Mouse (Mus musculus) cerebellum, adult 9-11 months (tissue): ENCODE results near the gene Gfy.
A peak's percentile ranks its signal among the peaks of the same experiment; 100 is the strongest.

Experiments
- DNase-seq: peaks from one replicate; pipeline ENCODE4 v3.0.0; 2022

Gene Gfy

DNA sequence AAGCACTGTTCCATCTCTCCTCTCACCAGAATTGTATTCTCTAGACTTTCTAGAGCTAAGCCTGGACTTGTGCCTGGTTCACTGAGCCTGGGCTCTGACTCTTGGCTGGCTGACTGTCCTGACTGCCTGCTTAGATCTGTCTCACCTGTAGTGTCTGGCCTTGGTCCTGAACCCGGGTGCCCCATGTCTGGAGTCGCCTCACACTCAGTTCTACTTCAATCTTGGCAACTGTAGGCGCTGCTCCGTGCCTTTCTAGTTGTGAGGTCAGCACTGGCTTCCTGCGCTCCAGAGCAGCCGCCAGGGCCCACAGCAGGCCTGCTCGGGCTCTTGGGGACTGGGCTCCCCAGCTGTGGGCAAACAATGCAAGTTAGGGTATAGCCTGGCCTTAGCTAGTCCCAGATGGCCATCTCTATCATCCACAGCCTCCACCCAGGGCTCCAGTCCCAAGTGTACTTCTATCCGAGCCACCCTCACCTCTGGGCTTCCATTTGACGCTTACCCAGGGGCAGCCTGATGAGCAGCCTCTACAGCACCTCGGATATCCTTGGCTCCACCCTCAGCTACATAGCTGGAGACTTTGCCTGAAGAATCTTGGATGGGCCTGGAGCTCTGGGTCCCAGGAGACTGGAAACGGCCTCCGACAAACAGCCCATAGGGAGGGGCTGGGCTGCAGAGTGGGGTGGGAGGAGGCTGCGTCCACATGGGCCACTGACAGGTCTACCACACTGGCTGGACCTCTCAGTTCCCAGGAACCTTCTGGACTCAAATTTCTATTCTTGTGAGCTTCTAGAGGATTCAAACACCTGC, 34.8 kb downstream of the Gfy start:
- DNase-seq: no peak

- DNase-seq: no peak
Measured at GRCm38 (mm10) chr7:45141914-45142313, 37.5 kb downstream of the Gfy start.

GRCm38 (mm10) chr7:45141319-45141718, 38.0 kb downstream of the Gfy start:
- no peak for DNase-seq

DNA sequence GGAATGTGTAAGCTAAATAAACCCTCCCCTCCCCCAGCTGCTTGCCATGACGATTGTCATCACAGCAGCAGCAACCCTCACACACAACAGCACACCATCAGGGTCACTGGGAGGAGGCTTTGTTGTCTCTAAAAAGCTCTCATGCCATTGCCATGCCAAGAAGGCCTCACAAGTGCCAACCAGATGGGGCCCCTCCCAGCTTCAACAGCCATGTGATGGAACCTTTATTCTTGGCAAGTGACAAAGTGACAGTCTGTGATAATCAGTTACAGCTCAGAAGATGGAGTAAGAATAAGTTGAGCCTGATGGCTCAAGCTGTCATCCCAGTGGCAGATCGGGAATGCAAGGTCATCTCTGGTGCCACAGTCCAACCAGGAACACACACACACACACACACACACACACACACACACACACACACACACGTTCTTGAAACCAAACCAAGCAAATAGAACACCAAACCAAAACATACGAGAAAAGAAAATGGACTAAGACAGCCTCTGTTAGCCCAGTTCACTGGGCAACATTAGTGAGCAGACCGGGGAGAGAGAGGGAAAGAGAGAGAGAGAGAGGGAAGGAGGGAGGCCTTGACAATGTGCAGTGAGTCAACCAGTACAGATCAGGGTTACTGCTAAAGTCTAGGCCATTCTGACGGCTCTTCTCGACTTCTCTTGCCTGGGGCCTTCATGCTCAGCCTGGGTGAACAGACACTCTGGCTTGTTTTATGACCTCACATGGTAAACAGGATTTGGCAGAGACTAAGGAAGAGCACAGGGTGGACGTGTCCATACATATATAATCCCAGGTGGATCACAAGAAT, 39.3 kb downstream of the Gfy start:
- peak; percentile 28 for DNase-seq

DNA sequence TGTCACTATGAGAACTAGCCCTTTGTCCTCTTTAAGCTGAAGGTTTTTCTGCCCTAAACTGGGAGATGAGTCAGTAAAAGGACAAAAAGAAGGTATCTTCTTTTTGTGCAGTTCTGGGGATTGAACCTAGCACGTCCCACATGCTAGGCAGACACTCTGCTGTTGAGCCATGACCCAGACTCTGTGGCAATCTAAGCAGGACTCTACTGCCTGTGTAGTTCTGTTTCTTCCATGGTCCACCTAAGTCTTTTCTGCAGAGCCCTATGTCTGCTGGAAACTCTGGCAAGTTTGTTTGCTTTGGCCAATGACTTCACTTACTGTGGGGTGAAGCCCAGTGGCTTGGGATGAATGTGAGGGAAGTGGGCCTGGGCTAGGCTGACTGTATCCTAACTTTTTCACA, 41.0 kb downstream of the Gfy start:
- DNase-seq: no peak

GRCm38 (mm10) chr7:45137171-45138006, 42.0 kb downstream of the Gfy start:
- peak; percentile 41 for DNase-seq

DNA sequence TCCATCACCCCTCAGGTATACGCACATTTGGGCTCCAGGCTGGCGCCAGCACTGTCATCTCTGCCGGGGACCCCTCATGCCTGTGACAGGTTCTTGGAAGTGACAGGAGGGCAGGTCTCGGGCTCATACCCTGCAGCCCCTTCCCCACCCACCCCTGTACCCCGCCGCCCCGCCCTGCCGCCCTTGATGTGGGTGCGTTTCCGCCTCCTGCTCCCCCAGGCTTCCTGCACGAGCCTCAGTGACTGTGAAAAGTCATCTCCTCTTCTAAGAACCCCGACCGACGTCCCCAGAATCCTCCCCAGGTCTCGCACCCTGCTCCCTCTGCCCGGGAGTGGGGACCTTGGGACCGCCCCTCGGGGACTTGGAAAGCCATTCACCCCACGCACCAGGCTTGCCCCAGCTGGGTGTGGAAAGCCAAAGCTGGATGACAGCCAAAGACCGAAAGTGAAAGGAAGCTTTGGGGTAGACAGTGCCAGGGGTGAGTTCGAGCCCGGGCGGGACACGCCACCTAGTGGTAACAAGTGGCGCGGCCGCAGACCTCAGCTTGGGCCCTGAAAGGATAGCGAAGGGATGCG, 43.3 kb downstream of the Gfy start, which contains the start of the genes Gm45713 and Flt3l:
Gene Gm45713 (minus strand): TSS at position 239 of the 575 bp plus-strand sequence.
Gene Flt3l (minus strand): TSS at position 440 of the 575 bp plus-strand sequence.
- DNase-seq: peak; percentile 91

GRCm38 (mm10) chr7:45135370-45135769, 44.0 kb downstream of the Gfy start:
- DNase-seq: no peak

DNA sequence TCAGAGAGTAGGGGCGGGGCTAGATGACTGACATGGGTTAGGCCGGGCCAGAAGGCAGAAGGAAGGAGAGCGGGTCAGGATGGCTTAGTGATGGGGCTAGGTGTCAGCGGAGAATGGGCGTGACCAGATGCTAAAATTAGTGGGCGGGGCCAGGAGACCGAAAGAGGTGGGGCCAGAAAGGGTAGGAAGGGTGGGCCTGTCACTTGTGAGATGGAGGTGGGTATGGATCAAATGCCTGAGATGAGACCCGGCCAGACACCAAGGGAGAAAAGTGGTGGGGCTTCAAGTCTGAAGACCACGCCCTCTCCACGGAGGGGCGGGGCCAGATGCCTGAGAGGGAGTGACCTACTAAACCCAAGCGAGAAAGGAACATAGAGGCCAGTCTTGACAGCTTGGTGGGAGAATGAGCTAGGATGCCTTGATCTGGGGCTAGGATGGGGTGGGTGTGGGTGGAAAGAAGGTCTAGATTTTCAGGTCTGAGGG, 44.8 kb downstream of the Gfy start:
- peak; percentile 58 for DNase-seq

GRCm38 (mm10) chr7:45133446-45134159, 45.8 kb downstream of the Gfy start:
- DNase-seq: peak; percentile 36

- peak; percentile 51 for DNase-seq
Measured at GRCm38 (mm10) chr7:45131850-45132249, 47.5 kb downstream of the Gfy start.

GRCm38 (mm10) chr7:45129776-45130512, 49.4 kb downstream of the Gfy start:
- peak; percentile 64 for DNase-seq

- no peak for DNase-seq
Measured at GRCm38 (mm10) chr7:45129318-45129717, 50.1 kb downstream of the Gfy start.

- peak; percentile 100 for DNase-seq
Measured at GRCm38 (mm10) chr7:45128624-45129246, 50.6 kb downstream of the Gfy start, which contains the start of gene Rpl13a. TSS of gene Rpl13a (minus strand) at chr7:45128761.

DNA sequence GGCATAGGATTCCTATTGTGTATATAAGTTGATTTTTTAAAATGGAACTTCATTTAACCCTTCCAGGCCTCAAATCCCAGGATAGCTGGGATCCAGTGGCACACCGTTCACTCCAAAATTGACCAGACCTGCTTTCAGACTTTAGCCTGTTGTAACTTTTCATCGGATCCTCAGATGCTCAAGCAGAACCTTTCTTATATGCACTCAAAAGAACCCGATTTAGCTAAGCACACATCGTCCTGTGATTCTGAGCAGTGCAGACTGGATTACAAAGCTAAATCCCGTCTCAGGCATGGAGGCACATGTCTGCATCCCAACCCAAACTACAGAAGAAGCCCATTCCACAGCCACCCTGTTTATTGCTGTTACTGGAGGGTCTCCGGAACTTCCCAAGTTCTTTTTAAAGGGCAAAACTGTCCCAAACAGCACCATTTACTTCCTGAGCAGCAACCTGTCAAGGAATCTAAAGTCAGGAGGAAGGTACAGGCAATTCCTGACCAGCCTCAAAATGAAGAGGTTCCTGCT, 51.6 kb downstream of the Gfy start:
- DNase-seq: no peak

DNA sequence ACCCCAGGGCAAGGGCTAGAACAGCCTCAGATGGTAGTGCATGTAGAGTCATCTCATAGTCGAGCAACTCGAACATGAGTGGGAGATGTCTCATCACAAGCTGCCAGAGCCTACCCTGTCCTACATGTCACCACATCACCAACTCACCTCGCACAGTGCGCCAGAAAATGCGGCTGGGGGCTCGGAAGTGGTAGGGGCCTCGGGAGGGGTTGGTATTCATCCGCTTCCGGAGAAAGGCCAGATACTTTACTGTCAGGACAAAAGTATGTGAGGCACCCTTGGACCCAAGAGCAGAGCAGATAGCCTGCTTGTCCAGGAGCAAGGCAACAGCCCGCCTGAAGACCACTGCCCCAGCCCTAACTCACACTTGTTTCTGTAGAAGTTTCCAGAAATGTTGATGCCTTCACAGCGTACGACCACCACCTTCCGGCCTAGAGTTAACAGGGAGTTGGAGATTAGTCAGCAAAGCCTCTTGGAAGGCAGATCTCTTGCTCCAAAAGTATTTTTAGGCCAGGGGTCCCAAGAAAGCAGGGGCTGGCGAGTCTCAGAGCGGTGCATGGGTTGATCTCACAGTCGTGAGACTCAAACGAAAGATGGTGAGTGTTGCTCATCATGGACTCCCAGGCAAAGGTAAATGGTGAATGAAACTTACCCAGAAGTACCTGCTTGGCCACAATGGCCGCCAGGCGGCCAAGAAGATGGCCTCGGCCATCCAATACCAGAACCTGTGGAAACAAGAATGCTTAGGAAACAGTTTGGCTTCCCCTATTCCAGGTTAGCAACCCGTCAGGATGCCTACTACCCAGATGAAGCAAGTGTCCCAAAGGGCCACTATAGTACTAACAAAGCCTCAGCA, 52.3 kb downstream of the Gfy start:
- no peak for DNase-seq
